Mouse (Mus musculus) right cerebral cortex, postnatal 10 days (tissue): Measurements from ENCODE around the gene Wdr73.
"Not testable (repeated sequence)": the region's sequence is repeated elsewhere in the genome, so short reads cannot be mapped to it uniquely, and the experiment has no call there.

Experiments
- DNase-seq, 2 experiments: peaks; one replicate each; pipeline ENCODE4 v3.0.0; 2021; ENCODE audit warnings: low spot score in 2 of 2

Gene Wdr73

DNA sequence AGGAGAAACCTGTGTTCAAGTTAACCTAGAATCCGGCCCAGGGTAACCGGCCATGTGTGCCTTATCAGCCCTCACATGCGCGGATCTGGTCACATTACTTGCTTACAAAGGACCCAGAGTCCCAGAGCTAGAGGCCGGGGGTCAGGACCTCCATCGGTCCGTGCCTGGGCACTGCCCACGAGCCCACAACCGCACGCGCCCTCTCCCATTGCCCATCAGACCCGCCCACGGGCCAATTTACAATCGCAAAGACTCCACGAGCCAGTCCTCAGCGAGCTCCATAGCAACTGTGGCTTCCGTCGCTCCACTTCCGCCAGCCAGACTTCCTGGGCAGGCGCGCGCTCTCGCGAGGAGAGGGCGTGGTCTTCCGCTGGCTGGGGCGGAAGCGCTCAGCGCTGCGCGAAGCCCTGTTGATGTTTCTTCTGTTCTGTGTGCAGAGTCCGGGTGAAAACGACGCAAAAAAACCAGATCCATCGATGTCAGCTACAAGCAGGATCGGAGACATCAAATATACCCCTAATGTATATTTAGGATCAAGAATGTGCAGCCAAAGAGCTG is at the start of gene Wdr73:
TSS of gene Wdr73 (minus strand) at position 326 of the 558 bp plus-strand sequence.
- peak; percentile 94 to 95 for DNase-seq

DNA sequence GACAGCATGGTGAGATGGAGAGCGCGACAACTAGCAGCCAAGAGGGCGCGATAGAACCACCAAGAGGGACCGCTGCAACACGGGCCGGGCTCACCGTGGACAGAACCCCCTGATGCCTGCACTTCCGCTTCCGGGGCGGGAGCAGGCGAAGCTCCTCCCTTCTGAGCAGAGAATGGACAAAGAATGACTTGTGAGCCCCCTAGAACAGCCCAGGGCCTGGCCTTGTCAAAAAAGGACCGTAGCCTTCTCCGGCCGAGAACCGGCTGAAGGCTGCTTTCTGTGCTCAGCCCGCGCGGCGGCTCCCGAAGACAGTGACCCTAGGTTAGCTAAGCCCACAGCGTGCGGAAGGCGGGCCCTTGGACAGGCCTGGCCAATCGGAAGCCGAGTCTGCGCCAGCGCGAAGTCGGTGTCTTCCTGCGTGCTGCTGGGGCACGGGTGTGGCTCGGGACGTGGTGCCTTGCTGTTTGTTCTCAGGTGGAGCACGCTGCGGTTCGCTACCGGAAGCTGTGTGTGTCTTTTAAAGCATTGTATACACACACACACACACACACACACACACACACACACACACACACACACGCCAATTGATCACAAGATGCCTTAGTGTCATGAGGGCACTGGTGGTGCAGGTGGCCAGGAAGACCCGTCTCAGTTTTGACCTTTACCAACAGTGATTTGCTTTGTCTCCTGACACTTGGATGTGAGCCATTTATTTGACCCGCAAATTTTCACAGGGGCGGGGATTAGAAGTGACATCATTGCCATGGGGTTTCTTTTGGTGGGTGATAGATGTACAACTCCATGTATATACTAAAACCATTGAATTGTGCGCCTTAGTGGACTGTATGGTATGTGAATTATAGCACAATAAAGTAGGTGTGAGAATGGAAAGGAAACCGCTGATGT is 46.6 kb upstream of the Wdr73 start, which contains the start of gene Sec11a:
TSS of gene Sec11a (minus strand) at position 336 of the 906 bp plus-strand sequence.
- DNase-seq = peak; percentile 96 to 97

DNA sequence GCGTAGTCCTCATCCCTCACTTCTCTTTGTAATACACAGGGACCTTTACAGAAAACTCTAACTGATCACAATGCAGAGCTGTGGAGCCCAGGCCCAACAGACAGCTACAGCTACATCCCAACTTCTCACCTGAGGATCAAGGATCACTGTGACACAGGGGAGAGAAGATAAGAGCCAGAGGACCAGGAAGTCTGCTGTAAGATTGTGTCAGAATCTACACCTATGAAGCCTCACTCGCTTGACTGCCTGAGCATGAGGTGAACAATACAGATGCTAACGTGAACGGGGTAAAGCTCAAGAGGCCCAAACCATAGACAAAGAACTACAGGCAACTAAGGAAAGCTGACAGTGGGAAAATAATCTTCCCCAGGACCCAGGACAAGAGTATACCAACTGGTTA is 38.7 kb upstream of the Wdr73 start:
- DNase-seq = no peak

DNA sequence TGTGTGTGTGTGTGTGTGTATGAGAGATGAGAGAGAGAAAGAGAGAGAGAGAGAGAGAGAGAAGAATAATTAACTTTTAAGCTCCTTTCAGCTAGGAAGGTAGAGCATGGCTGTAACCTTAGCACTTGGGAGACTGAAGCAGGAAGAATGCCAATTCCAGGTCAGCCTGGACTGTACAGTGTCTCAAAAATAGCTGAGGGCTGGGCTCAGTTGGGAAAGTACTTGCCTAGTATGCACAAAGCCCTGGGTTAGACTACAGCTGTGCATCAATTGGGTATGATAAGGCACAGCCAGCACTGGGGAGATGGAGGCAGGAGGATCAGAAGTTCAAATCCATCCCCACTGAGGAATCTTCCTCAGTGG is 36.2 kb upstream of the Wdr73 start:
- DNase-seq = not testable (repeated sequence)

GRCm38 (mm10) chr7:80936617-80937303 is 35.7 kb upstream of the Wdr73 start:
- DNase-seq = not testable (repeated sequence)

GRCm38 (mm10) chr7:80935834-80936233 is 34.8 kb upstream of the Wdr73 start:
- DNase-seq = no peak

GRCm38 (mm10) chr7:80932777-80933176 is 31.7 kb upstream of the Wdr73 start:
- no peak for DNase-seq

- DNase-seq = peak in 1 of 2 experiments; percentile 32
Observed at GRCm38 (mm10) chr7:80931618-80932207, 30.6 kb upstream of the Wdr73 start.

GRCm38 (mm10) chr7:80923165-80923564 is 22.1 kb upstream of the Wdr73 start:
- DNase-seq = no peak

DNA sequence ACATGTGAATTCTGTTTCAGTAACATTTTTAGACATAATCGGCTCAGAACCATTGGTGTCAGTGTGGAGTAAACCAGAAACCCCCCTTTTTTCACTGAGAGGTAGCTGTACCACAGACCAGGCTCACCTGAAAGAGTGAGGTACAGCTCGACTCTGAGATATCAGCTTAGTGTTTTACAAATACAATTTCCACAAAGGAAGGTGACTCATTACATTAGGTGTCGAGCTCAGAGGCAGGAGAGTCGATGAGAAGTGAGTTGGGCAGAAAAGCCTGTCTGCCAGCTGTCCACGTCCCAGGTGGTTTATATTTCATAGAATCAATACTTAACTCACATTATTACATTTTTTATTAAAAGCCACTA is 18.6 kb upstream of the Wdr73 start:
- DNase-seq = no peak

GRCm38 (mm10) chr7:80918982-80919646 is 18.0 kb upstream of the Wdr73 start:
- DNase-seq = no peak

- no peak for DNase-seq
Observed at GRCm38 (mm10) chr7:80917916-80918465, 16.9 kb upstream of the Wdr73 start.

- DNase-seq = no peak
Observed at GRCm38 (mm10) chr7:80912496-80912895, 11.4 kb upstream of the Wdr73 start.

GRCm38 (mm10) chr7:80911053-80911452 is 10.0 kb upstream of the Wdr73 start:
- no peak for DNase-seq

DNA sequence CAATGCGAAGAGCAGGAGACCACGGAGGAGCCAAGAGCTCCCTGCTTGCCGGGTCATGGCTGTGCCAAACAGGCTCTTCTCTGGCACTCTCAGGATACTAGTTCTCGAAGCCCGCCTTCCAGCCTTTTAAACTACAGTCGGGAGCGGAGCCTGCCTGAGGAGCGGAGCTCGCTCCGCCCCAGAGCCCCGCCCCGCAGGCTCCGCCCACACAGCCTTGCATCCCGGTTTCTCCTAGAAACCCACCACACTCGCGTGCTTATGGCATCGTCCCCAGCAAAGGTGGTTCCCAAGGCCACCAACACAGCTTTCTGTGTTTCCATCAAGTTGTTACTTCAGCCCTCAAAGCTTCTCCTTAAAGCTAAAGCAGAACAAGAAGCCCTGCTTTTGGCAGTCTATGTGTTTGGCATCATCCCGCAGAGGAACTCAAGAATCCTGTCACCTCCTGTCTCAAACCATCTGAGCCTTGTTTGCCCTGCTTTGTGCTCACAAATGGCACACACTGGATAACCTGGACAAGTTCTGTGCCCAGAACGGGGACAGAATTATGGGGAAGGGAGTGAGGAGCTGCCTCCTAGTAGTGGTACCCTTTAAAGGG is 3.9 kb upstream of the Wdr73 start, which contains the start of gene Nmb:
TSS of gene Nmb (minus strand) at position 156 of the 595 bp plus-strand sequence.
- peak; percentile 79 for DNase-seq

DNA sequence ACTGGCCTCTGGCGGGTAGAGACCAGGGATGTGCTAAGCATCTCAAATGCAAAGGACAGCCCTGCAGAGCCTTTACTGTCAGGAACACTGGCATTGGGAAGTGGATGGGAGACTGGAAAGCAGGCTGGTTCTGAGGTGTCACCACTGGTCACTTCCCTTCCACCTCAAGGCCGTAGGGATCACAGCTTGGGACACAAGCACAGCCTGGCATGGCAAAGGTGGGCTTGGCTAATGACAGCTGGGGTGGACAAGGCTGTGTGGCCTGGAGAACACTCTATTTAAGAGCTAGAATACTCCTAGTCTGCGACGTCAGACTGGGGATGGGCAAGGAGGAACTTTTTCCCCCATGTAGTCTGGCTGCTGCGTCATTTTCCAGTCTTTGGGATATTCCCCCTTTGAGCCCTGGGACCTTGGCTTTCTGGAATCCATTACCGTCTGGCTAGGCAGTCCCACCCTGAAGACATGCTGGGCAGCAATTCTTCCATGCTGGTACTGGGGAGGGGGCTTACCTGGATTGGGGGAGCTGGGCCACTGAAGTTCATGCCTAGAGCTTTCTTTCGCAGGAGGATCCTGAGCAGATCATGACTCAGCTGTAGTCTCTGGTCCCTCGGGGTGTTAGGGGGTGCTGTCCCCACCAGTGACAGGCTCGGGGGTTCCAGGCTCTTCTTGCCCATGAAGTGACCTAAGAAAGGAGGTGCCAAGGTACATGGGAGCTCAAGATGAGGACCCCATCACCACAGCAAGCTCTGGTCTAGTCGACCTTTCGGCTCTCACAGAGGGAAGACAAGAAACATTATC is 2.8 kb upstream of the Wdr73 start:
- no peak for DNase-seq

GRCm38 (mm10) chr7:80901541-80902274 is 639 bp upstream of the Wdr73 start:
- DNase-seq = no peak

DNA sequence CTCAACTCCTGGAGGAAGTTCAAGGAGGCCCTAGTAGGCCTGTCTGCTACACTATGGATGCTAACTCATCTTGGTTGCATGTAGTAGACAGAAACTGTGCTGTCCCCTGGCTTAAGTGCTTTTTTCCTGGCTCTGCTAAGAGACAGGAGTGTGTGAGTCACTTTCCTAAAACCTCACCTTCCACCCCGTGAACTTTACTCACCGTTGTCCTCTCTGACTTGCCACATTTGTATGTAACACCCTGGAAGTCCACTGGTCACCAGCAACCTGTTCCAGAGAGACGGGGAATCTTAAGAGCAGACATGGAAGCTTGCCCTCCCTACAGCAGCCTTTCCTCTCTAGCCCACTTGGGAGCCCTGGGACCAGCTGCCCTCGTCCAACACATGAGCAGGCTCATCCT is 3.3 kb downstream of the Wdr73 start:
- no peak for DNase-seq

GRCm38 (mm10) chr7:80897134-80897533 is 3.9 kb downstream of the Wdr73 start:
- no peak for DNase-seq
